Mouse (Mus musculus) brown adipose tissue, adult 24 weeks (tissue): ENCODE data around the gene Fbxl22. TPM values are rescaled to one million over a fixed set of nuclear protein-coding genes. Genes with fewer than 3 reads are reported as not detected.

Experiments
- H3K27ac ChIP-seq: fragments of 200-500 bp; replicated peaks from 2 replicates; pipeline ENCODE4 v1.5.1; 2012; ENCODE audit warnings: low read depth, mild to moderate bottlenecking, low read length
- H3K4me1 ChIP-seq: fragments of 200-500 bp; 2 replicates; pipeline ENCODE4 v1.6.1; 2012; ENCODE audit warnings: low read length, mixed read lengths; ENCODE audit not compliant: control insufficient read depth, insufficient read depth, insufficient read length
- H3K4me3 ChIP-seq: fragments of 200-500 bp; 2 replicates; pipeline ENCODE4 v1.5.1; 2012; ENCODE audit warnings: low read depth, mild to moderate bottlenecking, low read length, moderate library complexity; ENCODE audit not compliant: insufficient read depth
- polyA plus RNA-seq: library from polyadenylated mRNA; stranded (reverse); fragments of >200 nt; gene quantifications from 2 replicates; pipeline ENCODE4 v1.2.4, GENCODE M21; 2012; ENCODE audit not compliant: missing spikeins, insufficient read depth, insufficient read length

Fbxl22 gene
- polyA plus RNA-seq, 1 experiment = not detected

GRCm38 (mm10) chr9:66492361-66492760, 22.0 kb downstream of the Fbxl22 start:
- Histone ChIP-seq H3K4me1 (no peaks in the 10 kb centered on the region), H3K4me3 (no peak overlapping the region)

GRCm38 (mm10) chr9:66488786-66489185, 25.6 kb downstream of the Fbxl22 start:
- no peaks in the 10 kb centered on the region for H3K4me1 ChIP-seq
- H3K4me3 ChIP-seq = no peak overlapping the region
- no peak overlapping the region for H3K27ac ChIP-seq

More at GRCm38 (mm10) chr9:66492361-66492760, 22.0 kb downstream of the Fbxl22 start:
- H3K27ac ChIP-seq = no peak overlapping the region

DNA sequence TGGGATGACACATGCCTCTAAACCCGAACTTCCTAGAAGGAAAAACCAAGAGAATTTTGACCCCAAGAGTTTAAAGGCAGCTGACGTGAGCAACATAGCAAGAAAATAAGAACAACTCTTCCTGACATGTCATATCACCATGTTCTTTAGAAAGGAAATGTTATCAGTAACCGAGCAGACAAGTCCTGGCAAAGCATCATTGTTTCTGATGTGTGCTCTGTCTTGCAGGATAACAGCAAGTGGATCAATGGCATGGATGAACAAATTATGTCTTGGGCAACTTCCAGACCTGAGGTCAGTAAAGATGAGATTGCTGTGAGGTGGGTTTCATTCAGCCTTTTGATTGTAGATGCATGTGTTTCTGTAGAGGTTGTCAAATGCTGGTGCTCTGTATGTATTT, 31.0 kb downstream of the Fbxl22 start:
- Histone ChIP-seq H3K4me1 (no peaks in the 10 kb centered on the region), H3K4me3 (no peak overlapping the region), H3K27ac (no peak overlapping the region)

DNA sequence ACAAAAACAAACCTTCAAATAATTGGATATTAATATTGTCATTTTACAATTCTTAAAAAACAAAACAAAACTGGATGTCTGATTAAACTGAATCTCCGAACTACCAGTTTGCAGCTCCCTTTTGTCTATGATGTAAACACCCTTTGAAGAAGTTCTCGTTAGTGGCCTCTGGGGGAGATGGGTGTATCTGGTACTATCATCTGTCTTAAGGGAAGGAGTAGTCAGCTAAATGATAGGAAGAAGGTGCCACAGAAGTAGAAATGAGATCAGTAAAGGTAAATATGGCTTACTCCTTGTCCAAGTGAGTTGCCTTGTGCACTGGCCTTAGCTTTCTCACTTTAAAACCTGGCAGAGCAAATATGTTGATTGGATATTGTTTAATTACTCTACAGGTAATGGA, 36.6 kb downstream of the Fbxl22 start:
- H3K4me3 ChIP-seq = no peak overlapping the region
- no peaks in the 10 kb centered on the region for H3K4me1 ChIP-seq
- no peak overlapping the region for H3K27ac ChIP-seq

- H3K27ac ChIP-seq = no peak overlapping the region
- no peak overlapping the region for H3K4me3 ChIP-seq
- no peaks in the 10 kb centered on the region for H3K4me1 ChIP-seq
Observed at GRCm38 (mm10) chr9:66465087-66465486, 49.3 kb downstream of the Fbxl22 start.

Other genes starting within 250 kb of the Fbxl22 start
- 11.6 and 15.5 TPM in 2 replicates for gene Herc1, start 164.1 kb downstream of the Fbxl22 start, polyA plus RNA-seq
- 16.8 and 17.9 TPM in 2 replicates for gene Usp3, start 78.5 kb upstream of the Fbxl22 start, polyA plus RNA-seq
- gene Car12, start 199.1 kb upstream of the Fbxl22 start, polyA plus RNA-seq = 0.99 TPM in 1 of 2 replicates, not detected in the other